Mouse (Mus musculus) gonadal fat pad, adult 2 months (tissue): ENCODE data around the gene Ccdc194. TPM values are rescaled to one million over a fixed set of nuclear protein-coding genes. Genes with fewer than 3 reads are reported as not detected.

Experiments used
- DNase-seq: peaks from one replicate; pipeline ENCODE4 v3.0.0-alpha.2; 2012; ENCODE audit warnings: low read depth
- polyA plus RNA-seq: library from polyadenylated mRNA; depleted of rRNA; stranded (reverse); fragments of >200 nt; gene quantifications from 2 replicates; pipeline ENCODE4 v1.2.3, GENCODE M21; 2012; rRNA removed

Gene Ccdc194
- polyA plus RNA-seq, 1 experiment: 0.07 TPM

- no peak for DNase-seq
Measured at GRCm38 (mm10) chr8:71476099-71476940, 49.2 kb downstream of the Ccdc194 start.

GRCm38 (mm10) chr8:71475702-71476075 lies 49.8 kb downstream of the Ccdc194 start:
- no peak for DNase-seq

- DNase-seq: no peak
Measured at GRCm38 (mm10) chr8:71474785-71475701, 50.5 kb downstream of the Ccdc194 start.

DNA sequence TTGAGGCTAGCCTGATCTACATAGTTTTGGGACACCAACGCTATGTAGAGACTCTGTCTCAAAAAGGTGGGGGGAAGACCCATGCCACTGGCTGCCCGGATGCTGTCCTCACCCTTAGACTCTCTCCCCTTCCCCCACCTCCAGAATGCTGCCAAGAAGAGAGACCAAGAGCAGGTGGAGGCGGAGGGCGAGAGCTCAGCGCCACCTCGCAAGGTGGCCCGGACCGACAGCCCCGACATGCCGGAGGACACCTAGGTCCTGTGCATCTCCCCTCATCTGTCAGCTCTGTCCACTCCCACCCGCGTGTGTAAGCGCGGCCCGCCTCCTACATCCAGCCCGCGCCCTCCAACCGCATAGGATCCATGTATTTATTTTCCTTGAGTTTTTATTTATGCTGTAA lies 51.2 kb downstream of the Ccdc194 start:
- DNase-seq: no peak

DNA sequence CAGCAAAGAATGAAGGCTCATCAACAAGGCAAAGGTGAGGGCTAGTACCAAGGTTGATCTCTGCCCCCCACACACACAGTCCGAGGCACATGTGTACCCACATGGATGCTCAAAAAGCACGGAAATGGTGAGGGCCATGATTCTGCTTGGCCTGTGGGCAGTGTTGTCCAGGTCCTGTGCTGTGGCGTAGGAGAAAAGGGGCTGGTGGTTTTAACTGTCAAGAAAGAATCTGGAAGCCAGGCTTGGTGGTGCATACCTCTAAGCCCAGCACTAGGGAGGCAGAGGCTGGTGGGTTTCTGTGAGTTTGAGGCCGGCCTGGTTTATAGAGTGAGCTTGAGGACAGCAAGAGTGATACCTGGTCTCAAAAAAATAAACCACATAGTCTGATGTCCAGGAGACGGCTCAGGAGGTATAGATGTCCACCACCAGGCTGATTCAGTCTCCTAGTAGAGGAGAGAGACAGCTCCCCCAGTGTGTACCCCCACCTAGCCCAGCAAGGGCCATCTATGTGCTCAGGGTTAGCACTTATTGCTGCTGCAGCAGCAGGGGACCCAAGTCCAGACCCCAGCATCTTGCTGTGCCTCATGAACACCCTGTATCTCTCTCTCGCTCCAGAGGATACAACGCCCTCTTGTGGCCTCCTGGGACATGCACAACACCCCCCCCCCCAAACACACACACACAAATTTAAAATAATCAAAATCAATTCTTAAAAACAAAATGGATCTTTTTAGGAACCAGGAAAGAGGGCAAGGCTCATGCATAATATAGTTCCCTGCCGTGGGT lies 52.7 kb downstream of the Ccdc194 start:
- DNase-seq: no peak

GRCm38 (mm10) chr8:71471861-71472260 lies 53.6 kb downstream of the Ccdc194 start:
- DNase-seq: no peak

GRCm38 (mm10) chr8:71470913-71471255 lies 54.6 kb downstream of the Ccdc194 start:
- DNase-seq: no peak

- DNase-seq: no peak
Measured at GRCm38 (mm10) chr8:71470146-71470912, 55.2 kb downstream of the Ccdc194 start.

Other genes with a start within 250 kb of the Ccdc194 start
- 157 and 172 TPM in 2 replicates for gene Use1, start 158.9 kb downstream of the Ccdc194 start, polyA plus RNA-seq
- gene Ocel1, start 154.4 kb downstream of the Ccdc194 start, polyA plus RNA-seq: 10.2 and 13.0 TPM in 2 replicates
- 133 and 165 TPM in 2 replicates for gene Nr2f6, start 143.8 kb downstream of the Ccdc194 start, polyA plus RNA-seq
- 40.6 and 59.8 TPM in 2 replicates for gene Ushbp1, start 129.9 kb downstream of the Ccdc194 start, polyA plus RNA-seq
- gene Babam1, start 128.8 kb downstream of the Ccdc194 start, polyA plus RNA-seq: 107 and 126 TPM in 2 replicates
- gene Ankle1, start 119.7 kb downstream of the Ccdc194 start, polyA plus RNA-seq: 1.8 TPM in 2 replicates
- 24.1 and 29.2 TPM in 2 replicates for gene Abhd8, start 62.1 kb downstream of the Ccdc194 start, polyA plus RNA-seq
- 49.9 and 63.7 TPM in 2 replicates for gene Mrpl34, start 60.8 kb downstream of the Ccdc194 start, polyA plus RNA-seq
- 95.7 and 103 TPM in 2 replicates for gene Dda1, start 56.5 kb downstream of the Ccdc194 start, polyA plus RNA-seq
- gene Ano8, start 39.7 kb downstream of the Ccdc194 start, polyA plus RNA-seq: 18.3 and 18.9 TPM in 2 replicates
- 19.0 and 21.4 TPM in 2 replicates for gene Gtpbp3, start 37.6 kb downstream of the Ccdc194 start, polyA plus RNA-seq
- gene Plvap, start 14.0 kb downstream of the Ccdc194 start, polyA plus RNA-seq: 91.9 and 104 TPM in 2 replicates
- 123 and 139 TPM in 2 replicates for gene Bst2, start 11.7 kb upstream of the Ccdc194 start, polyA plus RNA-seq
- gene Mvb12a, start 17.2 kb upstream of the Ccdc194 start, polyA plus RNA-seq: 144 and 146 TPM in 2 replicates
- 3.4 and 4.1 TPM in 2 replicates for gene Tmem221, start 33.2 kb upstream of the Ccdc194 start, polyA plus RNA-seq
- gene Nxnl1, start 40.9 kb upstream of the Ccdc194 start, polyA plus RNA-seq: 0.41 and 0.53 TPM in 2 replicates
- gene Slc27a1, start 43.2 kb upstream of the Ccdc194 start, polyA plus RNA-seq: 227 and 307 TPM in 2 replicates
- gene Pgls, start 66.5 kb upstream of the Ccdc194 start, polyA plus RNA-seq: 111 and 134 TPM in 2 replicates
- 2.1 and 2.2 TPM in 2 replicates for gene Fam129c, start 71.9 kb upstream of the Ccdc194 start, polyA plus RNA-seq
- 140 and 155 TPM in 2 replicates for gene Colgalt1, start 85.3 kb upstream of the Ccdc194 start, polyA plus RNA-seq
- 0.58 and 2.0 TPM in 2 replicates for gene Unc13a, start 146.0 kb upstream of the Ccdc194 start, polyA plus RNA-seq
- 19.6 and 19.9 TPM in 2 replicates for gene Jak3, start 150.6 kb upstream of the Ccdc194 start, polyA plus RNA-seq
- gene Insl3, start 163.5 kb upstream of the Ccdc194 start, polyA plus RNA-seq: 10.6 and 37.9 TPM in 2 replicates
- gene B3gnt3, start 176.1 kb upstream of the Ccdc194 start, polyA plus RNA-seq: 7.9 and 11.1 TPM in 2 replicates
- 6.1 TPM in 2 replicates for gene Fcho1, start 200.0 kb upstream of the Ccdc194 start, polyA plus RNA-seq